9 mouse cellular contexts compared by ENCODE assay signal in genomic region chr13:17584804-17585203, GRCm38 (mm10).
DNase-seq lines count a peak whose midpoint lies in the region; ATAC-seq and TF ChIP-seq lines count a peak whose summit lies in the region.
"Had no signal": no experiment of that assay in that cellular context is flagged by ENCODE, and none has a peak within 500 bp of the region (broad histone marks: within the 10 kb centered on the region; RNA-seq: fewer than 3 reads in every experiment).

No protein-coding gene starts in this region.

- ATAC-seq in monocyte, adult 5-6 weeks (replicated peaks; ENCODE audit: insufficient number of reproducible peaks, low FRiP score, low TSS enrichment, poor library complexity, severe bottlenecking): no peak

- no peaks in the 10 kb centered on the region for H3K4me1 ChIP-seq in heart, adult 2 months (ENCODE audit: control insufficient read depth, insufficient read depth, low read length)
- H3K4me1 ChIP-seq in embryonic facial prominence, embryonic 10.5 days: no peaks in the 10 kb centered on the region
- H3K4me1 ChIP-seq: neural tube, embryonic 13.5 days had no signal

- H3K9me3 ChIP-seq in embryonic facial prominence, embryonic 10.5 days: no peaks in the 10 kb centered on the region
- H3K9me3 ChIP-seq: neural tube, embryonic 13.5 days had no signal

- no peaks in the 10 kb centered on the region for H3K79me2 ChIP-seq in heart, adult 2 months (replicated peaks; ENCODE audit: control insufficient read depth, insufficient read depth, low read length)

- no peak for DNase-seq in heart, adult 2 months
- no peak for DNase-seq in heart, adult 9 months (ENCODE audit: low spot score in 2 of 2)
- peak; percentile 18 for DNase-seq in ovary, postnatal 36 days (ENCODE audit: low spot score)
- no peak for DNase-seq in ovary, postnatal 10 days (ENCODE audit: low spot score)
- peak; percentile 29 for DNase-seq in embryonic facial prominence, embryonic 10.5 days (ENCODE audit: low spot score)
- peak; percentile 29 to 42 for DNase-seq in left cerebral cortex, postnatal 25 days (ENCODE audit: low spot score in 2 of 2)
- peak; percentile 21 for DNase-seq in thymus, postnatal 14 days

- TF ChIP-seq EP300 in heart, adult 2 months (IDR thresholded peaks at IDR 0.05; ENCODE audit: insufficient read depth, low read depth, low read length): no peak

- no peak overlapping the region for H3K4me3 ChIP-seq in heart, adult 2 months
- no peak overlapping the region for H3K4me3 ChIP-seq in embryonic facial prominence, embryonic 10.5 days
- H3K4me3 ChIP-seq: neural tube, embryonic 13.5 days had no signal

- TF ChIP-seq CTCF in heart, adult 2 months (IDR thresholded peaks at IDR 0.05): peak; percentile 55

- H3K27ac ChIP-seq in heart, adult 2 months: no peak overlapping the region
- H3K27ac ChIP-seq in embryonic facial prominence, embryonic 10.5 days (replicated peaks): no peak overlapping the region
- H3K27ac ChIP-seq: neural tube, embryonic 13.5 days had no signal

- no peaks in the 10 kb centered on the region for H3K27me3 ChIP-seq in heart, adult 2 months (ENCODE audit: control insufficient read depth, insufficient read depth, low read length)
- no peaks in the 10 kb centered on the region for H3K27me3 ChIP-seq in embryonic facial prominence, embryonic 10.5 days (replicated peaks; ENCODE audit: low read depth, poor library complexity, severe bottlenecking)
- H3K27me3 ChIP-seq: neural tube, embryonic 13.5 days had no signal

- no peak overlapping the region for H3K9ac ChIP-seq in heart, adult 2 months (ENCODE audit: low read depth, low read length)
- H3K9ac ChIP-seq: neural tube, embryonic 13.5 days had no signal

- intact Hi-C loops in heart, adult 2 months (cut with DNase I): no loop called here
- intact Hi-C loops in left cerebral cortex, postnatal 25 days (cut with DNase I): loop anchor here (1.0 to 5.0 kb wide), 2 partner anchors 1578 to 1601 kb away; no protein-coding TSS in a partner anchor

- no peak for TF ChIP-seq POLR2A in heart, adult 2 months (IDR thresholded peaks at IDR 0.05; ENCODE audit: insufficient read depth, low read depth, low read length)

- H3K36me3 ChIP-seq in heart, adult 2 months (ENCODE audit: control insufficient read depth, insufficient read depth, low read length): no peaks in the 10 kb centered on the region
- no peaks in the 10 kb centered on the region for H3K36me3 ChIP-seq in embryonic facial prominence, embryonic 10.5 days (replicated peaks)
- H3K36me3 ChIP-seq: neural tube, embryonic 13.5 days had no signal

Comparison
In these comparisons a context has a peak if more than half of its experiments do, and no peak if none do; other contexts are left out.
1. DNase-seq: peak in ovary, postnatal 36 days (single experiment), embryonic facial prominence, embryonic 10.5 days (single experiment), left cerebral cortex, postnatal 25 days (2 of 2) and thymus, postnatal 14 days (single experiment); none in heart, adult 2 months (0 of 2), heart, adult 9 months (0 of 2) and ovary, postnatal 10 days (single experiment).